Mouse (Mus musculus) urinary bladder, postnatal 0 days (tissue): ENCODE results near the gene Prr9. TPM values are rescaled to one million over a fixed set of nuclear protein-coding genes. Genes with fewer than 3 reads are reported as not detected.

Experiments used
- polyA plus RNA-seq: library from polyadenylated mRNA; unstranded; fragments of >200 nt; fragmentation: Nextera tagmentation; extraction: Ambion mirVana; gene quantifications from 2 replicates; pipeline ENCODE4 v1.2.1, GENCODE M21; 2015

Gene Prr9
- 0.20 TPM in 1 of 2 replicates, not detected in the other for polyA plus RNA-seq

GRCm38 (mm10) chr3:92123847-92124246 lies at the start of gene Prr9:
Gene Prr9 (minus strand): TSS chr3:92123947.

GRCm38 (mm10) chr3:92142644-92143043 lies 18.9 kb upstream of the Prr9 start, which contains the start of gene Lelp1:
Gene Lelp1 (minus strand): TSS chr3:92142744.

GRCm38 (mm10) chr3:92083042-92083441 lies 40.7 kb downstream of the Prr9 start, which contains the start of gene Lor:
Gene Lor (minus strand): TSS chr3:92083142.

Other genes with a start within 250 kb of the Prr9 start
- not detected in 2 replicates for gene Pglyrp3, start 109.4 kb downstream of the Prr9 start, polyA plus RNA-seq
- gene Lor, start 40.8 kb downstream of the Prr9 start, polyA plus RNA-seq, result 0.46 and 0.67 TPM in 2 replicates
- gene Lelp1, start 18.8 kb upstream of the Prr9 start, polyA plus RNA-seq, result not detected in 2 replicates
- gene Sprr2a1, start 91.9 kb upstream of the Prr9 start, polyA plus RNA-seq, result 27.0 and 30.2 TPM in 2 replicates
- 2,040 and 2,230 TPM in 2 replicates for gene Sprr2a2, start 92.0 kb upstream of the Prr9 start, polyA plus RNA-seq
- 744 and 757 TPM in 2 replicates for gene Sprr2a3, start 161.5 kb upstream of the Prr9 start, polyA plus RNA-seq
- gene Sprr2b, start 192.7 kb upstream of the Prr9 start, polyA plus RNA-seq, result 0.29 TPM in 1 of 2 replicates, not detected in the other
- 0.19 TPM in 1 of 2 replicates, not detected in the other for gene Sprr2d, start 215.2 kb upstream of the Prr9 start, polyA plus RNA-seq
- gene Sprr2e, start 228.2 kb upstream of the Prr9 start, polyA plus RNA-seq, result not detected in 2 replicates
- 0.65 TPM in 1 of 2 replicates, not detected in the other for gene Sprr2f, start 241.2 kb upstream of the Prr9 start, polyA plus RNA-seq